Mouse (Mus musculus) midbrain, embryonic 13.5 days (tissue): ENCODE data around the gene Slc23a3. TPM values are rescaled to one million over a fixed set of nuclear protein-coding genes. Genes with fewer than 3 reads are reported as not detected.

Experiments used
- ATAC-seq: fragments of 200-750 bp; cut with Nextera tagmentation; 2 replicates; pipeline ENCODE4 v1.8.0; 2017; ENCODE audit warnings: mild to moderate bottlenecking, moderate TSS enrichment, moderate library complexity
- H3K27ac ChIP-seq: fragments of 300-500 bp; sonication (generic); 2 replicates; pipeline ENCODE4 v1.5.1; 2015; ENCODE audit warnings: inconsistent platforms, mild to moderate bottlenecking, moderate library complexity
- H3K27me3 ChIP-seq: fragments of 300-500 bp; sonication (generic); 2 replicates; pipeline ENCODE4 v1.6.1; 2015; ENCODE audit warnings: mild to moderate bottlenecking, inconsistent platforms
- H3K36me3 ChIP-seq: fragments of 300-500 bp; sonication (generic); 2 replicates; pipeline ENCODE4 v1.6.1; 2015; ENCODE audit warnings: mild to moderate bottlenecking, inconsistent platforms
- H3K4me1 ChIP-seq: fragments of 300-500 bp; sonication (generic); replicated peaks from 2 replicates; pipeline ENCODE4 v1.6.1; 2015; ENCODE audit warnings: inconsistent platforms
- H3K4me2 ChIP-seq: fragments of 300-500 bp; sonication (generic); replicated peaks from 2 replicates; pipeline ENCODE4 v1.6.1; 2015; ENCODE audit warnings: moderate library complexity, mild to moderate bottlenecking, inconsistent platforms
- H3K4me3 ChIP-seq: fragments of 300-500 bp; sonication (generic); replicated peaks from 2 replicates; pipeline ENCODE4 v1.5.1; 2015; ENCODE audit warnings: mild to moderate bottlenecking, inconsistent platforms
- H3K9ac ChIP-seq: fragments of 300-500 bp; sonication (generic); replicated peaks from 2 replicates; pipeline ENCODE4 v1.6.1; 2015; ENCODE audit warnings: mild to moderate bottlenecking, inconsistent platforms
- H3K9me3 ChIP-seq: fragments of 300-500 bp; sonication (generic); 2 replicates; pipeline ENCODE4 v1.6.1; 2016; ENCODE audit warnings: mild to moderate bottlenecking, inconsistent platforms
- WGBS: fragments of 180-500 bp; shearing (Covaris S2); methylation state at CpG from one replicate; pipeline ENCODE4 v1.1.7; 2015; 5-methylcytosine and 5-hydroxymethylcytosine counted together
- polyA plus RNA-seq: library from polyadenylated mRNA; unstranded; fragments of >200 nt; fragmentation: Nextera tagmentation; extraction: Ambion mirVana; gene quantifications from 2 replicates; pipeline ENCODE4 v1.2.1, GENCODE M21; 2015

Slc23a3 gene
- polyA plus RNA-seq, 1 experiment from 2014 or later, result not detected

GRCm38 (mm10) chr1:75128641-75129040 lies 5.0 kb downstream of the Slc23a3 start:
- H3K9ac ChIP-seq, result no peak overlapping the region
- no peak overlapping the region for H3K27ac ChIP-seq
- H3K4me1 ChIP-seq, result peaks cover 8% of the 10 kb centered on the region
- H3K36me3 ChIP-seq, result no peaks in the 10 kb centered on the region
- H3K4me2 ChIP-seq, result no peak overlapping the region
- 86% methylated on average over 3 of the region's 3 CpGs for WGBS
- no peak for ATAC-seq
- no peaks in the 10 kb centered on the region for H3K9me3 ChIP-seq
- no peak overlapping the region for H3K4me3 ChIP-seq
- H3K27me3 ChIP-seq, result no peaks in the 10 kb centered on the region

GRCm38 (mm10) chr1:75125418-75125817 lies 8.3 kb downstream of the Slc23a3 start:
- Histone ChIP-seq H3K36me3 (no peaks in the 10 kb centered on the region), H3K4me1 (peaks cover 8% of the 10 kb centered on the region), H3K27me3 (no peaks in the 10 kb centered on the region), H3K27ac (no peak overlapping the region), H3K9ac (no peak overlapping the region), H3K4me3 (peak overlapping the region; percentile 55), H3K9me3 (no peaks in the 10 kb centered on the region), H3K4me2 (peak overlapping the region; percentile 59)
- ATAC-seq, result no peak
- WGBS, result 35% methylated on average over 5 of the region's 5 CpGs

DNA sequence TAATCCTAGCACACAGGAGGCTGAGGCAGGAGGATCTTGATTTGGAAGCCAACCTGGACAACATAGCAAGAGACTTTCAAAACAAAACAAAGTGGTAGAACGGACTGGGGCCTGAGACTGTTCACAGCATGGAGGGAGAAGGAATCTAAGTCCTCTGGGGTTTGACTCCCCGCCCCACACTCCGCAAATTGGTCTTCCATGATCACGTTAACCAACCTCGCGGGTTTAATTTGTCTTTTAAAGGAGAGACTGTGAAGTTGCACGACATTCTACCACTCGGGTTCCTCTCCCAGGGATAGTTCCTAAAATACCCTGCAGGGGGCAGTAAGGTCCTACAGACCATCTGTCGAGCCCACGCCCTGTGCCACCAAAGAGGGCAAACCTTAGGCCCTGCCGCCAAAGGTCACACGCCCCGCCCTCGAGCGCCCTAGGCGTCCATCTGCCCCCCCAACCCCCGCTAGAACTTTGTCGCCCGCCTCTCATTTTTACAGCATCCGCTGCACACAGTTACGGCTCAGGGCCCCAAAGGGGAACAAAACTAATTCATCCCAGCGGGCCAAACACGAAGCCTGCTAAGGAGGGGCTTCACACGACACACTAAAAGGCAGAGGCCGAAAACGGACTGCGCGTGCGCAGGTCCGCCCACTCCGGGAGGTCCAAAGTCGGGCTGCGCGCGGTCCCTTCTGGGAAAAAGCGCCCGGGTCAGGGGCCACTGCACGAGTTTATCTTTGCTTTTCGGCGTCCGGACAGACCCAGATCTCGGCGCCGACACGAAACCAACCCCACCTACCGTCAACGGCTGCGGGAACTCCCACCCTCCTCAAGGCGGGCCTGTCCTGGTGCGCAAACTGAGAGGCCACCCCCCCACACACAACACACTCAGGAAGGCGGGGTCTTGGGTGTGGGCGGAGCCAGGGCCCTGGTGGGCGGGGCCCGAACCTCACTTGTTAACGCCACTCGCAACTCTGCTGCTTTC lies 9.1 kb downstream of the Slc23a3 start, which contains the start of gene Nhej1:
Gene Nhej1 (minus strand): TSS at position 855 of the 976 bp plus-strand sequence.
- H3K4me3 ChIP-seq, result peak within 1 kb of the TSS; percentile 55
- peak; percentile 95 for ATAC-seq
- peak within 1 kb of the TSS; percentile 62 for H3K9ac ChIP-seq
- 2% methylated on average over 56 of the region's 56 CpGs for WGBS
- peaks cover 8% of the 10 kb centered on the region for H3K4me1 ChIP-seq
- H3K4me2 ChIP-seq, result peak within 1 kb of the TSS; percentile 59
- H3K27me3 ChIP-seq, result no peaks in the 10 kb centered on the region
- no peaks in the 10 kb centered on the region for H3K9me3 ChIP-seq
- H3K36me3 ChIP-seq, result no peaks in the 10 kb centered on the region
- H3K27ac ChIP-seq, result peak within 1 kb of the TSS; percentile 90

DNA sequence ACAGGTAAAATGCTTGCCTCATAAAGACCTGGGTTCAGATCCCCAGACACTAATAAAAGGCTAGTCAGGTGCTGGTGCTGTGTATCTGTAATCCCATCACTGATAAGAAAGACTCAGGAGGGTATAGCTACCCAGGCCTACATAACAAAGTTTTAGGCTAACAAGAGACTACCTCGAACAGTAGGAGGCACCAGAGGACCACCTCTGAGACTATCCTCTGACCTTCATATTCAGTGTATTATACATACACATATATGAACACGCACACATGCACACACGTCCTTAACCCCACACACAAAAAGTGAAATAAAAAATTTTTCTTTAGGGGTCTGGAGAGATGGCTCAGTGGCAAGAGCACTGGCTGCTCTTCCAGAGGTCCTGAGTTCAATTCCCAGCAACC lies 11.5 kb downstream of the Slc23a3 start:
- H3K4me1 ChIP-seq, result peaks cover 8% of the 10 kb centered on the region
- no peaks in the 10 kb centered on the region for H3K27me3 ChIP-seq
- no peak overlapping the region for H3K9ac ChIP-seq
- H3K9me3 ChIP-seq, result no peaks in the 10 kb centered on the region
- no peak overlapping the region for H3K4me3 ChIP-seq
- WGBS, result 90% methylated on average over 3 of the region's 3 CpGs
- H3K27ac ChIP-seq, result no peak overlapping the region
- no peaks in the 10 kb centered on the region for H3K36me3 ChIP-seq
- no peak for ATAC-seq
- H3K4me2 ChIP-seq, result no peak overlapping the region

Other genes starting within 250 kb of the Slc23a3 start
- 1.8 and 5.1 TPM in 2 replicates for gene Fev, start 248.5 kb downstream of the Slc23a3 start, polyA plus RNA-seq
- 0.64 and 1.9 TPM in 2 replicates for gene Cryba2, start 240.7 kb downstream of the Slc23a3 start, polyA plus RNA-seq
- 0.24 and 0.42 TPM in 2 replicates for gene Cfap65, start 198.3 kb downstream of the Slc23a3 start, polyA plus RNA-seq
- gene Ihh, start 182.2 kb downstream of the Slc23a3 start, polyA plus RNA-seq, result 0.13 and 0.26 TPM in 2 replicates
- gene Nhej1, start 8.7 kb downstream of the Slc23a3 start, polyA plus RNA-seq, result 8.6 and 8.7 TPM in 2 replicates
- gene Cnppd1, start 8.8 kb upstream of the Slc23a3 start, polyA plus RNA-seq, result 66.7 and 68.5 TPM in 2 replicates
- gene Retreg2, start 8.9 kb upstream of the Slc23a3 start, polyA plus RNA-seq, result 99.4 and 109 TPM in 2 replicates
- 37.8 and 39.2 TPM in 2 replicates for gene Zfand2b, start 34.8 kb upstream of the Slc23a3 start, polyA plus RNA-seq
- gene Abcb6, start 46.5 kb upstream of the Slc23a3 start, polyA plus RNA-seq, result 37.8 and 38.3 TPM in 2 replicates
- 23.9 and 27.5 TPM in 2 replicates for gene Ankzf1, start 58.3 kb upstream of the Slc23a3 start, polyA plus RNA-seq
- 39.8 and 43.1 TPM in 2 replicates for gene Atg9a, start 58.3 kb upstream of the Slc23a3 start, polyA plus RNA-seq
- gene Glb1l, start 76.9 kb upstream of the Slc23a3 start, polyA plus RNA-seq, result 24.3 and 24.9 TPM in 2 replicates
- gene Stk16, start 76.9 kb upstream of the Slc23a3 start, polyA plus RNA-seq, result 137 and 152 TPM in 2 replicates
- 3.9 and 5.3 TPM in 2 replicates for gene Tuba4a, start 86.0 kb upstream of the Slc23a3 start, polyA plus RNA-seq
- not detected in 2 replicates for gene A630095N17Rik, start 98.2 kb upstream of the Slc23a3 start, polyA plus RNA-seq
- gene Dnajb2, start 102.5 kb upstream of the Slc23a3 start, polyA plus RNA-seq, result 47.6 and 56.7 TPM in 2 replicates
- 11.1 and 14.0 TPM in 2 replicates for gene Ptprn, start 130.6 kb upstream of the Slc23a3 start, polyA plus RNA-seq
- gene Resp18, start 144.5 kb upstream of the Slc23a3 start, polyA plus RNA-seq, result 97.4 and 99.9 TPM in 2 replicates
- gene Dnpep, start 184.1 kb upstream of the Slc23a3 start, polyA plus RNA-seq, result 155 and 161 TPM in 2 replicates
- 0.84 and 1.1 TPM in 2 replicates for gene Des, start 226.4 kb upstream of the Slc23a3 start, polyA plus RNA-seq
- gene Speg, start 241.4 kb upstream of the Slc23a3 start, polyA plus RNA-seq, result 11.2 and 12.8 TPM in 2 replicates